Mouse (Mus musculus) spleen, adult 2 months (tissue): Measurements from ENCODE around the gene Apol7e. TPM values are rescaled to one million over a fixed set of nuclear protein-coding genes. Genes with fewer than 3 reads are reported as not detected.
A peak's percentile ranks its signal among the peaks of the same experiment; 100 is the strongest.
"Not testable (repeated sequence)": the region's sequence is repeated elsewhere in the genome, so short reads cannot be mapped to it uniquely, and the experiment has no call there.

Source experiments
- DNase-seq, 2 experiments: peaks; one replicate each; pipeline versions ENCODE4 v3.0.0 to v3.0.0-alpha.2; 2012 to 2021; ENCODE audit warnings: low spot score in 2 of 2, low read depth in 1 of 2
- H3K27ac ChIP-seq: fragments of 200-500 bp; 2 replicates; pipeline ENCODE4 v1.5.1; 2012; ENCODE audit warnings: low read length, inconsistent platforms; ENCODE audit not compliant: insufficient read depth
- H3K27me3 ChIP-seq: fragments of 200-500 bp; 2 replicates; pipeline ENCODE4 v1.6.1; 2012; ENCODE audit warnings: mild to moderate bottlenecking, moderate library complexity, low read length, inconsistent platforms; ENCODE audit not compliant: control insufficient read depth, insufficient read depth
- H3K36me3 ChIP-seq: fragments of 200-500 bp; 2 replicates; pipeline ENCODE4 v1.6.1; 2012; ENCODE audit warnings: mild to moderate bottlenecking, low read length, inconsistent platforms; ENCODE audit not compliant: control insufficient read depth, insufficient read depth
- H3K4me1 ChIP-seq: fragments of 200-500 bp; 2 replicates; pipeline ENCODE4 v1.6.1; 2011; ENCODE audit warnings: inconsistent platforms; ENCODE audit not compliant: control insufficient read depth, insufficient read depth, insufficient read length
- H3K4me3 ChIP-seq: fragments of 200-500 bp; 2 replicates; pipeline ENCODE4 v1.5.1; 2011; ENCODE audit warnings: mild to moderate bottlenecking, inconsistent platforms; ENCODE audit not compliant: insufficient read depth, insufficient read length; ENCODE audit errors: extremely low read depth
- CTCF ChIP-seq: fragments of 200-500 bp; IDR thresholded peaks from 2 replicates; pipeline ENCODE4 v1.5.1; 2011; ENCODE audit warnings: mild to moderate bottlenecking, inconsistent platforms; ENCODE audit not compliant: insufficient read depth, insufficient read length, insufficient replicate concordance; ENCODE audit errors: extremely low read depth
- WGBS: fragments of 180-500 bp; shearing (Covaris S2); methylation state at CpG from one replicate; pipeline ENCODE4 v1.1.7; 2018; 5-methylcytosine and 5-hydroxymethylcytosine counted together
- polyA plus RNA-seq: library from polyadenylated mRNA; depleted of rRNA; stranded (reverse); fragments of >200 nt; gene quantifications from 2 replicates; pipeline ENCODE4 v1.2.3, GENCODE M21; 2012; rRNA removed

Gene Apol7e
- polyA plus RNA-seq: 9.8 and 10.6 TPM in 2 replicates

GRCm38 (mm10) chr15:77698656-77699055 lies at the start of gene Apol7e:
Gene Apol7e, plus strand, starts transcription at chr15:77698857.
- not testable (repeated sequence) for DNase-seq, H3K36me3 ChIP-seq, H3K27me3 ChIP-seq, H3K4me1 ChIP-seq
- Histone ChIP-seq H3K4me3 (peak within 1 kb of the TSS; percentile 27), H3K27ac (peak within 1 kb of the TSS; percentile 41)
- WGBS: 14% methylated on average over 4 of the region's 4 CpGs

- not testable (repeated sequence) for H3K4me1 ChIP-seq, H3K36me3 ChIP-seq, H3K27ac ChIP-seq, H3K27me3 ChIP-seq, H3K4me3 ChIP-seq, DNase-seq
Measured at GRCm38 (mm10) chr15:77651143-77651542, 47.5 kb upstream of the Apol7e start.

GRCm38 (mm10) chr15:77659773-77660172 lies 38.9 kb upstream of the Apol7e start:
- not testable (repeated sequence) for H3K4me1 ChIP-seq, H3K27ac ChIP-seq, H3K4me3 ChIP-seq, H3K27me3 ChIP-seq, DNase-seq, H3K36me3 ChIP-seq
- WGBS: 75% methylated on average over 1 of the region's 1 CpGs

GRCm38 (mm10) chr15:77661841-77662240 lies 36.8 kb upstream of the Apol7e start:
- H3K4me1 ChIP-seq, H3K4me3 ChIP-seq, H3K27ac ChIP-seq, H3K36me3 ChIP-seq, H3K27me3 ChIP-seq, DNase-seq: not testable (repeated sequence)
- WGBS: 58% methylated on average over 2 of the region's 2 CpGs

- not testable (repeated sequence) for H3K36me3 ChIP-seq, H3K4me1 ChIP-seq, H3K27ac ChIP-seq, H3K4me3 ChIP-seq, H3K27me3 ChIP-seq, DNase-seq
- 59% methylated on average over 1 of the region's 1 CpGs for WGBS
Measured at GRCm38 (mm10) chr15:77674081-77674480, 24.6 kb upstream of the Apol7e start.

GRCm38 (mm10) chr15:77683944-77684343 lies 14.7 kb upstream of the Apol7e start:
- not testable (repeated sequence) for H3K27me3 ChIP-seq, H3K27ac ChIP-seq, H3K36me3 ChIP-seq, H3K4me3 ChIP-seq, H3K4me1 ChIP-seq
- TF ChIP-seq CTCF: peak; percentile 44; the same call in 1 of the 2 replicates
- peak in 1 of 2 experiments; percentile 13 for DNase-seq
- WGBS: 10% methylated on average over 11 of the region's 11 CpGs

GRCm38 (mm10) chr15:77691532-77692311 lies 6.9 kb upstream of the Apol7e start:
- not testable (repeated sequence) for H3K4me1 ChIP-seq, DNase-seq, H3K27me3 ChIP-seq, H3K4me3 ChIP-seq, H3K36me3 ChIP-seq, H3K27ac ChIP-seq
- 12% methylated on average over 20 of the region's 20 CpGs for WGBS

- WGBS: 28% methylated on average over 11 of the region's 15 CpGs
- H3K4me3 ChIP-seq, H3K4me1 ChIP-seq, H3K27ac ChIP-seq, H3K27me3 ChIP-seq, H3K36me3 ChIP-seq: not testable (repeated sequence)
- TF ChIP-seq CTCF: peak; percentile 24; the same call in 1 of the 2 replicates
- DNase-seq: peak; percentile 13 to 29
Measured at GRCm38 (mm10) chr15:77694687-77695295, 3.9 kb upstream of the Apol7e start.

GRCm38 (mm10) chr15:77705306-77705705 lies 6.6 kb downstream of the Apol7e start:
- not testable (repeated sequence) for H3K27ac ChIP-seq, H3K4me3 ChIP-seq, H3K27me3 ChIP-seq, DNase-seq, H3K36me3 ChIP-seq, H3K4me1 ChIP-seq
- WGBS: 52% methylated on average over 3 of the region's 3 CpGs

GRCm38 (mm10) chr15:77708936-77709335 lies 10.3 kb downstream of the Apol7e start:
- not testable (repeated sequence) for H3K27ac ChIP-seq, H3K27me3 ChIP-seq, H3K36me3 ChIP-seq, H3K4me3 ChIP-seq, DNase-seq, H3K4me1 ChIP-seq
- 80% methylated on average over 1 of the region's 1 CpGs for WGBS

GRCm38 (mm10) chr15:77718240-77718639 lies 19.6 kb downstream of the Apol7e start:
- not testable (repeated sequence) for DNase-seq, H3K27me3 ChIP-seq, H3K4me1 ChIP-seq, H3K36me3 ChIP-seq, H3K27ac ChIP-seq, H3K4me3 ChIP-seq
- WGBS: 59% methylated on average over 2 of the region's 6 CpGs
